Mouse (Mus musculus) liver, embryonic 14.5 days (tissue): ENCODE data around the gene Rhbdd1.

Source experiments
- CTCF ChIP-seq: IDR thresholded peaks from 2 replicates; pipeline ENCODE4 v1.5.1; 2016; ENCODE audit warnings: antibody characterized with exemption, low read depth, control low read depth
- EP300 ChIP-seq: IDR thresholded peaks from 2 replicates; pipeline ENCODE4 v1.6.1; 2016; ENCODE audit warnings: antibody characterized with exemption, low read depth

- TF ChIP-seq CTCF (no peak), EP300 (no peak)
These were observed 27.7 kb upstream of the Rhbdd1 start for GRCm38 (mm10) chr1:82288421-82288990.
